Mouse (Mus musculus) 416B (cell line): ENCODE results near the gene 1810037I17Rik.

Experiments used
- DNase-seq: peaks from one replicate; pipeline ENCODE4 v3.0.0; 2011; ENCODE audit warnings: low read depth

1810037I17Rik gene

DNA sequence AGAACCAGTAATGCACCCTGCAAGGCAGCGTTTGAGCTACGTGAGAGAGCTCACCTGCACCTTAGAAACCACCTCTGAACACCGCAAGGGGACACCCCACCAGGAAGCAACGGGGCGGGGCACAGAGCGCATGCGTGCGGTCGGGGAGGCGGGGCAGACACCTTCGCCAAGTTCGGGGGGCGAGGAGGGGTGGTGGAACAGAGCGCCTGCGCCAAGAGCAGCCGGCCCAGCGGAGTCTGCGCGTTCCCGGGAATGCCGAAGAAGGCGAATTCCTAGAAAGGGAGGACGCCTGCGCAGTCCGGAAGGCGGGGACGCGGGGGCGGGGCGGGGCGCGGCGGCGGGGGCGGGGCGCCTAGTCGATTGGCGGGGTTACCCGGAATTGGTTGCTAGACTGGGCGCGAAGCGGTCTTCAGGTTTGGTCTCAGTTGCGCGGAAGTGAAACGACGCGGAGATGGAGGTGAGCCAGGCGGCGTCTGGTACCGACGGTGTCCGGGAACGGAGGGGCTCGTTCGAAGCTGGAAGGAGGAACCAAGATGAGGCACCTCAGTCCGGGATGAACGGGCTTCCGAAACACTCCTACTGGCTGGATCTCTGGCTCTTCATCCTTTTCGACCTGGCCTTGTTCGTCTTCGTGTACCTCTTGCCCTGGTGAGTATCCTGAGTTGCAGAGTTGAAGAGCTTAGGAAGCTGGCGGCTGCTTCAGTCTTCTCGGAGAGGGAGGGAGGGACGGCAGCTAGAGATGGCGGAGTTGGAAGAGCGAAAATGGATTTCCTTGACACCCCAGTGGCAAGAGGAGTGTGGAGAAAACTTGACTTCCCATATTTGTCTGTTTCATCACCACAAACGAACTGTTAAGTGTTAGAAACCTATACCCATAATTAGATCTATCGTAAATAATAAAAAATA is at the start of gene 1810037I17Rik:
1810037I17Rik (plus strand) TSS at position 195 of the 906 bp plus-strand sequence.
- peak; percentile 92 for DNase-seq

DNA sequence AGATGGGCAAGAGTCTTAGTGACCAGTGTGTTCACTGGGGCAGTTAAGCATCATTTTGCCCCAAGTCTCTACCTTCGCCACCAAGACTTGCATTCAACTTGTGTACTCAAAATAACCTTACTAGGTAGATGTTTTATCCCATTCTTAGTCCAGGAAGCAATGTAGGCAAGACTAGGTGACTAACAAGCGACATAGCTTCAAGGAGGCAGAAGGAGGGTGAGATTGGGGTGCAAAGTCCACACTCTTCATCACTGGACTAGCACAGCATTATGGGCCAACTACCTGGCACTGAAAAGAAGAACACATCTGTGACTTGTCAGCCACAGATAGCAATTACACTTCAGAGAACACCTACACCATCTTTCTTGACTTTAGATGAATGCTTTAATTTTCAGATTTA is 47.1 kb upstream of the 1810037I17Rik start:
- DNase-seq, result no peak

DNA sequence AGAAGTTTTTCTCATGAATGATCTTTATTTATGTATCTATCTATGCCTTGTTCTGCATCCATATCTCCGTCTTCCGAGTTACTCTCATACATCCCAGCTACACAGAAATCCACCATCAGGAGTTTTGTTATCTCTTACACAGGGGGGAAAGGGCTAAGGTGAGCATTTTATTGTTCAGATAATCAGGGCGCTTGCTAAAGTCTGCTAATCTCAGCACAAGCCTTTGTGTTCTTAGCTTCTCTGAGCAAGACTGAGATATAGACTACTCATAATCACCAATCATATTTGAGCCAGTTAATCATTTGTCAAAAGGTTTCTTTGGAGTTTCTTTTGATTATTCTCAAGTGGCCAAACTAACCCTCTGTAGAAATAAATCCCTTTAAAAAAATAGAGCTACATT is 46.5 kb upstream of the 1810037I17Rik start:
- DNase-seq, result no peak

DNA sequence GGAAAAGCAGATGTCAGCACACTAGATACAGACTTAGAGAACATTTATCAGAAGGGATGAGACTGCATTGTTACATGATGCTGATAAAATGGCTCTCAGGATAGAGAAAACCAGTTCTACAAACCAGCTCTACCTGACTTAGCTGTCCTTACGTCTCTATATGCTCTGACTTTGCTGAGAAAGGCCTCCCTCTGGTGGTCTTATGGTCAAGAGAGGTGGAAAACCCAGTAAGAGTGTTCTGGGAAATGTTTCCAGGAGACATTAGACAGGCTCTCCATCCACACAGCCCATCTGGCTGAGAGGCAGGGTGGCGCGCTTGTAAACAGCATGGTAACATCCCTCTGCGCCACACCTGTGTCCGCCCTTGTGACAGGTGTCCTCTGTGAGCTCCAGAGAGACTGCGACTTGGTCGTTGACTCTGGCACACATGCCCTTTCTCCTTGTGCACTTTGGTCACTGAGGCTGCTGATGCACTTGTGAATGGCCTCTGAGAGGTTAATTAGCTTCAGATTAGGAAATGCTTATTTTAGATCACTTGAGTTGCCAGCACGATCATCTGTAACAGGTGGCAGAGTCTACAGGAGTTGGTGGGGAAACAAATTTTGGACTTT is 45.2 kb upstream of the 1810037I17Rik start:
- DNase-seq, result no peak

DNA sequence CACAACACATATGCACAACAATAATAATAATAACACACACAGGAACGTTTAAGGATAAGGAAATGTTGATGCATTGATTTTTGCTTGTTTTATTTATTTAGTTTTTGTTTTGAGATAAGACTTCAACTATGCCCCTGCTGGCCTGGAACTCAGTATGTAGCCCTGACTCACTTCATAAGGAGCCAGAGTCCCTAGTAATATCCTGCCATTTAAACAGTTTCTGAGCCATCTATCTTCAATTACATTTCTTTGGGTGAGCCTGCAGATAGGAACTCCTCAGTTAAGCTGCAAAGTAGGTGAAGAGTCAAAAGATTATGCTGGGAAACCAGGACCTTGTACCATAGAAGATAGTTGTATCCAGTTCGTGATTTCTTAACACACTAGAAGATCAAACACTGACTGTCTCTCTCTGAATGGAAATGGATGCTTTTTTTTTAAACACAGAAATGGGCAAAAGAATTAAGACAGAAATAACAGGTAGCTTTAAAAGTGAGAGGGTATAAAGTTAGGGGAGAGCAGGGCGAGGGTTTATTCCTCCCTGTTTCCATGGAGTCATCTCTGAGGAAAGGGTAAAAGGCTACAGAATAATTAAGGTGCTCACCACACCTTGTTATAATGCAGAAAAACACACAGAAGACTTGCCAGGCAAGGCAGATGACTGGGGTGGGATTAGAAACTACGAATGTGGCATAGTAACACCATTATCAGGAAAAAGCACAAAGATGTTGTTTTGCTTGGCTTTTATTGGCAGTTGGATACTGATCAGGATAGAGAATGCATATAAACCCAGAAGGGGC is 36.3 kb upstream of the 1810037I17Rik start:
- no peak for DNase-seq

DNA sequence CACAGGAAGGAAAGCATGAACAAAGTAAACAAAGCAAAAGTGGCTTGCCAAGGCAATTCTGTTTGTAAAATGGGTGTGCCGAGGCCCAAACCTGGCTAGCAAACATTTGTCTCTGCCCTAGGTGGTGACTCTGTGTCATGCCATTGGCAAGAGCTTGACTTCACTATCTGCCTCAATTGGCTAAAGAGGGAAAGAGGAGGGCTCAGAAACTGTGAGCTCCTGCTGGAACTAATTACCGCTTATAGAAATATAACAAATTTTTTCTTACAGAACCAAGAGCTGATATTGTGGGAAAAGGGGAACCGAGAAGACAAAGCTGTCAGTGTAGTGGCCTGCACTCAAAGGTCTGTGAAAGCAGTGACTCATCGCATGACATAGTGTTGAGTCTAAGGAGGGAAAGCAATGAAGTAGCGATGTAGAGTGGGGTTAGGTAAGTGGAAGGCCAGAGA is 35.6 kb upstream of the 1810037I17Rik start:
- DNase-seq, result peak; percentile 73

DNA sequence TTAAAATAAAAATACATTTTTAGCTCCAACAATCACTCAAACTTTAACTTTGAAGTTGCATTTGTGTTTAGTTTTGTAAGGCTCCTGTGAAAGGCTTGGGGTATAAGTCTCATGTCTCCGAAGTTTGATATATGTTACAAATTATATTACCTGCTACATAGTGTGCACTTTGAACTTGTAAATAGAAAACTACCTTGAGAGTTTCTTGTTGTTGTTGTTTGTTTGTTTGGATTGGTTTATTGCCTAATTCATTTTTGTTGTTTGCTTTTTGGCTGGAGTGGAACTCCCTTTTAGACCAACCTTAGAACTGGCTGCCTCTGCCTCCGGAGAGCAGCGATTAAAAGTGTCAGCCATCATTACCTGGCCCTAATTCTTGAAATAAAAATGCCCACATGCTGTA is 29.2 kb upstream of the 1810037I17Rik start, which contains the start of gene Fabp2:
Fabp2 (plus strand) TSS at position 301 of the 400 bp plus-strand sequence.
- DNase-seq, result no peak

DNA sequence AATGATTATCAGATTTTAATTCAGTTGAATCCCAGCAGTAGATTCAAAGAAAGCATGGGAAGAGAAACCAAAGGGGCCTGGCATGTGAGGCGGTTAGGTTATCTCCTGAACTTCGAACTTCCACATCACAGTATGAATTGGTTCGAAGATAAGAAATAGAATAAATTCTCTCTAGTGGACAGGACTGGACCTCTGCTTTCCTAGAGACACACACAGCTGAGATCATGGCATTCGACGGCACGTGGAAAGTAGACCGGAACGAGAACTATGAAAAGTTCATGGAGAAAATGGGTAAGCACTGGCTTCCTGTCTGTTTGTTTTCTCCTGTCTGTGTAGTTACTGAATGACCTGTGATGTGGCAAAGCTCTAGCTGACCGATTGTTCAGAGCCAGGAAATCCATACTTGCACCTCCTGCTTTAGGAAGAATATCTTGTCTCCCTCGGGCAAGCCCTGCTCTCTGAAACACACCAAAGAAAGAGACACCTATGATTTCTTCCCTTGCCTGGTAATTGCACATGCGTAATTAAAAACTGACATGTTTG is 28.7 kb upstream of the 1810037I17Rik start:
- no peak for DNase-seq

DNA sequence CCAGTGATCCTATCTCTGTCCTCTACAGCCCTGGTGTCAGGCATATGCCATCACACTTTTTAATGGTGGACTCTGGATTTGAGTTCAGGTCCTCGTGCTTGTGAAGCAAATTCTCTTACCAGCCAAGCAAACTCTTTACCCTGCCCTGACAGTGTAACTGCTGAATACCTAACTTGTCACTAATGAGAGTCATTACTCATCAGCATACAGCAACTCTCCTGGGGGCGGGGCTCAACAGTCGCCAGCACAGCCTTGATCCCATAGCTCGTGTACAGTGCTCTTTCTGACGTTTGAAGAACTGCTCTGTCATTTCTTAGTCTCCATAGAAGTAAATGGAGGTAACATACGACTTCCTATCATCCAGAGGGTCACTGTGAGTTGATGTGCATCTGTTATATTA is 25.7 kb upstream of the 1810037I17Rik start:
- no peak for DNase-seq

DNA sequence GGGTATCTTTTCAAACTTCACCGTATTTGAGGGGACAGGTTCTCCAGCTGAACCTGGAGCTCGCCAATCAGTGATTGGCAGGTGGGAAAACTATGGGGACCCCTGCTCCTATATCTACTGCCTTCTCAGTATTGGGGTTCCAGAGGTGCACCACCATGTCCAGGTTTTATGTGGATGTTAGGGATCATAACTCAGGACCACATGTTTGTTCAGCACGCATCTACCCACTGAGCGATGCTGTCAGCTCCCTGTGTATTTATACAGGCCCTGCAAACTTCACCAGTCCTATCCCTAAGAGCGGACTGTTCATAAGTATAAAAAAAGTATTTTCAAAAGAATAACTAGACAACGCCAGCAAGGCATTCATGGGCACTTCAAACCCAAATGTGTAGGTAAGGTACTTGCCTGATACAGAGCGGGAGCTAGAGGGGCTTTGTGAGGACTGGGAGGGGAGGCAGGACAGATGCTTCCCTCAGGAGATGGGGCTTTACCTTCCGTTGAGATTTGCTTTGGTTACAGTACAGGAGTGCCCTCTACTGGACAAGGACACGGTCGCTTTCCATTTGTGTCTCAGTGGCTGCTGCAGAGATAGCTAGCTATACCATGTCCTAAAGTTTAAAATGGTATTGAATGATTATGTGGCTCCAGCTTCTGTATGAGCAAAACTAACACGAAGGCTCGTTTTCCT is 20.1 kb upstream of the 1810037I17Rik start:
- DNase-seq, result peak; percentile 71

DNA sequence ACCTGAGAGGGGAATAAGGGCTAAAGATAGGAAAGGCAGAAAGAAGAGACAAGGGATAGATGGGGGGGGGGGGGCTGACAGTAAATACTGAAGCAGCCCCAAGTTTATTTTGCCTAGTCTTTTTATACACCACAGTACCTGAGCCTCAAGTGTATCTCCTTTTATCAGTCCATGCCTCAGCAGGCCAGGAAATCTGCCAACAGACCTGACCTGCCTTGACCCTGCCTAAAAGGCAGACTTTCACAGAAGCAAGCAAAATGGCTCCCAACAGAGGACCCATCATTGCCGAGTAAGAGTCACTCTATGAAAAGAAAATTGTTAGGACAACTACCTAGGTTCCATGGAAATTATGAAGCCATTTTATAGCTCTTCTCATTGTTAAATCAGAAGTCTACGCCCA is 16.2 kb upstream of the 1810037I17Rik start:
- DNase-seq, result no peak

DNA sequence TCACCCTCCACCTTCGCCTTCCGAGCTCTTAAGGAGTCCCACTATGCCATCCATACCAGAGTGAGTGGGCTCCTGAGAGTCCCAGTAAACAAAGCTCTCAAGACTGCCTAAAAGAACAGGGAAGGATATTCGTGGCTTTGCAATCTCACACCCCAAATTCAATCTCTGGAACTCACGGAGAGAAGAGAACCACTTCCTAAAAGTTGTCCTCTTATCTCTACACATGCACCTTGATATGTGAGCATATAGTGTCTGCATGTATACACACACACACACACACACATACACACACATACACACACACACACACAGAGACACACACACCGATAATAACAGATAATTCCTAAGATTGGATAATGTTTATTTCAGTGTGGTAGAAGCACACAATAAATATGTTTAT is 8.5 kb upstream of the 1810037I17Rik start:
- DNase-seq, result peak; percentile 35

DNA sequence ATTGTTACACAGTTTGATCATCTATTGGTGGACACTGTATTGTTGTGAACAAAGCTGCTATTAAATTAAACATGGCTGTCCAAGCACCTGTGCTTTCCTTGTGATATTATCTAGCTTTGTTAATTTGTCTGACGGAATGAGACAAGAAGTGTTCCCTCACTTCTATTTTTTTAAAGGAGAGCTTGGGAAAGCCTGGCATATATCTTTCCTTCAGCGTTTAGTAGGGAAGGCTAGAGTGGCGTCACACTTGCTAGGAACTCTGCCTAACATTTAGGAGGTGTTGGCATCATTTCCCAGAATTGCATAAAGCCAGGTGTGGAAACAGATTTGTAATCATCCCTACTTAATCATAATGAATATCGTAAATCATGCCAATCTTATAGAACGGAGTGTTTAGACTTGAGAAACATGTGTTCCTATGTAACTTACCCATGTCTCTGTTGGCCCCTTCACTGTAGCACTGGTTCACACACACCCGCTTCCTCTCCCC is 7.8 kb upstream of the 1810037I17Rik start:
- DNase-seq, result no peak

DNA sequence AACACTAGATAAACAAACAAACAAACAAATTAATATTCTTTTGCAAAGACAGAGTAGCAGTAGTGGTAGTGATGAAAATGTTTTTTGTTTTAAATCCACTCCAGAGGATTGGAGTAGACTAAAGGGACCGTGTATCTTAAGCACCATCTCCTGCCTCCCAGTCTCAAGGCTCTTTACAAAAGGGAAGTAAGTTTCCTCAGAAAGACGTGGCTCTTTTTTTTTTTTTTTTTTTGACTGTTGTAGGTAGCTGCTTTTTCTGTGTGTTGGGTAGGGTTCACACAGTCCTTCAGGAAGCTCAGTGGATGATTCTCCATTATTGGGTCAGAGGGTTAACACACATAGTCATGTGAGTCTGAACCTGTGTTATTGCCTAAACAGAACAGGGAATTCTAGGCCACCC is 5.3 kb upstream of the 1810037I17Rik start:
- no peak for DNase-seq

DNA sequence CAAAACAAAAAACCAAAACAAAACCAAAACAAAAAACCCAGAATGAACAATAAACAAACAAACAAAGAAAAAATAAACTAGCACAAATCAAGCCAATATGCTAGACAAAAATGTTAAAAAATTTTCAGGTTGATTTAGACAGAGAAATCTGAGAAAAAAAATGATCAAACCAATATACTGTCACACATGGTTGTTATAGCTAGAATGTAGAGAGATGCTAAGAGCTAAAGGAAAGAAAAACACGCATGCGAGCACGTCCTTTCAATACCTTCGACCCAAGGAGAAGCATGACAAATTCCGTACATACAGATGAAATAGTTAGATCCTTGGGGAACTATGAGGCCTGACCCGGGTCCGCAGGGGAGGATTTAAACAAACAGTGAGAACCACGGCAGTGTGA is 4.7 kb upstream of the 1810037I17Rik start, which contains the start of gene Gm10959:
Gm10959 (minus strand) TSS at position 101 of the 400 bp plus-strand sequence.
- DNase-seq, result no peak

DNA sequence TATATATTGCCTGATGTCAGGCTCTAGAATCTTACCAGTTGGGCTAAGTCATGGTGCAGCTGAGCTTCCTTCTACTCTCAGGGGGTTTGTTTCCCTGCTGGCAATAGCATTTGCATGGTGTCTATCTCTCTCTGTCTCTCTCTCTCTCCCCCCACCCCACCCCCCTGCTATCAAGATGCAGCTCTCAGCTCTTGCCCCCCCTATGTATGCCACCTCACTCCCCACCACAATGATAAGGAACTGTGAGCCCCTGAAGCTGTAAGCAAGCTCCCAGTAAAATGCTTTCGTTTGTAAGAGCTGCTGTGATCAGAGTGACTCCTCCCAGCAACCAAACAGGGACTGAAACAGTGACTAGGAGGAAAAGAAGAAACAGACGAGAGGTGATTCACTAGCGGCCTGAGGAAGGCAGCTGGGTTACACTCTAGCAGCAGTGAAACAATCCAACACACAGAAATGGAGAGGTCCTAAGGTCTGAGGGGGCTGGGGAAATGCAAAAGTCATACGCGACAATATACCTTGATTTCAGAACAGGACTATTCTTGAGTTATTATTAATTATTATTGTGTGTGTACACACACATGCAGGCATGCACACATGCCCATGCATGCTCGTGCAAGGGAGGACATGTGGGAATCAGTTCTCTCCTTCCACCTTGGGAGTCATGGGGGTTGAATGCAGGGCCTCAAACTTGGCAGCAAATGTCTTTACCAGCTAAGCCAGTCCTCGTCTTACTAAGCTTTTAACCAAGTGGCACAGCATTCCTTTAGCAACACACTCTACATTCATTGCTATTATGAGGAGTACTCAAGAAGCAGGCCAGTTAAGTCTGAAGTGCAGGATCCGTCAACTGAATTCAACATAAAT is 3.2 kb upstream of the 1810037I17Rik start:
- DNase-seq, result peak; percentile 29

DNA sequence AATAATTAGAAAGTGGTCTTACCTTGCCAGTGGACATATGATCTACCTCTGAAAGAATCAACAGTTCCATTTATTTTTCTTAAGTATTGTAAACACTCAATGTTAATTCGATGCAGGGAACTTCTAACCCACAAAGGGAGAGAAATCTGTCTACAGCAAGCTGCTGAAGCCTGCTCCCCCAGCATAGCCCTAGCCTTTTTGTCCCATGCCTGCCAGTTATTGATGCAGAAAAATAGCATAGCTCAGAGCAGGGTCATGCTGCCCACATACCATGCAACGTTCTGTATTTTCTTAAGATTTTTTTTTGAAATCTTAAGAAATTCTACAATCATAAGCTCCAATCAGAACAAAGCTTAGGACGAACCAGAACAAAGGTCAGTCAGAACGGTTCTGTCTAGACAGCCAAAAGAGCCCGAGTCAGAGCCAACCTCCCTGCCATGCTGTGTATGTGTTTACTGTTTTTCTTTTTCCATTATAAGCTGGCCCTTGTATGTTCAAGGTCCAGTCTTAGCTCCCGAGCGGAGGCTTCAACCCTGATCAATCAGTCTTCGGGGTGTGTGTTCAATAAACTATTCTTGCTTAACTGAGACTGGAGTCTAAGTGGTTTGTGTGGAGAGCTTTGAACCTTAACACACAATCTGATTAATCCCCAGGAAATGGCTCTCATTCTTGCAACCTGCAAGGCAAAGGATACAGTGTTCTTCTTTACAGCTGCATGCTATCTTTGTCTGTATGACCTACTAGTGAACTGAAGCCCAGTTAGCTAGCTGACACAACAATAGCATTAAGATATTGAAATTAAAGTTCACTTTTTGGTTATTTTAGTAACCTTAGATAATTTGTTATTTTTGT is 2.1 kb upstream of the 1810037I17Rik start:
- no peak for DNase-seq

DNA sequence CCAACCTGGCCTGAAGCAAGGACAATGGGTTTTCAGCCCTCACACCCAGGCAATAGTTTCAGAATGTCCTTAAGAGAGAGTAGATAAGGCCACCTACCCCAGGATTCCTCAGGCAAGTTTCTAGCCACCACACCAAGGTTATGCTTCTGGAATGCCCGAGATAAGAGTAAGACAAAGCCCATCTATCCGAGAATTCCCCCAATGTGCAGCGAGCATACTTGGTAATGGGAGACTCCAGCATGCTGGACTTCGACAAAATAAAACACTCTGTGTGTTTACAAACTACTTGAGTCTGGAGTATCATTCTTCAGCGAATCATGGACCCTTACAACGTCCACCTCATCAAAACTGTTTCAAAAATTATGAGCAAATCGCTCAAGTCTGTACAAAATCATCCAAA is 856 bp upstream of the 1810037I17Rik start:
- no peak for DNase-seq

DNA sequence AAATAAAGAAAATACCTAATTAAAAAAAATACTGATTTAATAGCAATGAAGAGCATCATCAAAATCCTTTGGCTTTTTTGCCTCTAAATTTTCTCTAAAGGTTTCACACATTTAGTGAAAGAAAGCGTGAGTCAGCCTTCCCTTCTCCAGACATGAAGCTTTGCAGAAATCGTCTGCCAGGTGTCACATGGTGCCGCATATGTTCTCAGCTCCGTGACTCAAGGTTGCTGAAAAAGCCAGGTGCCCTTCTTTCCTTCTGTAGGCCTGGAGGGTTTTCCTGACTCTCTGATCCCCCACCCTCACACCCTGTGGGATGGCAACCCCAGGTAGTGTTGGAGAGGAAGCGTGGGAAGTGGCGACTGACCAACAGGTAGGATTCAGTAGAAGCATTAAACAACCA is 5.7 kb downstream of the 1810037I17Rik start:
- no peak for DNase-seq
